Mouse (Mus musculus): ENCODE measurements around the gene Adamtsl3. TPM values are rescaled to one million over a fixed set of nuclear protein-coding genes. Genes with fewer than 3 reads are reported as not detected.

Gene Adamtsl3
- polyA plus RNA-seq, 1 experiment from 2014 or later = 1.2 TPM

- no peak for ATAC-seq (ENCODE audit: extremely low read depth, insufficient number of reproducible peaks, low FRiP score, low TSS enrichment)
- no peaks in the 10 kb centered on the region for H3K27me3 ChIP-seq (replicated peaks)
- no peaks in the 10 kb centered on the region for H3K36me3 ChIP-seq
- H3K9ac ChIP-seq = no peak overlapping the region
- H3K27ac ChIP-seq (replicated peaks) = no peak overlapping the region
- WGBS = 62% methylated on average over 5 of the region's 5 CpGs
- H3K4me1 ChIP-seq = no peaks in the 10 kb centered on the region
- H3K9me3 ChIP-seq = no peaks in the 10 kb centered on the region
- no peak overlapping the region for H3K4me2 ChIP-seq
- H3K4me3 ChIP-seq = no peak overlapping the region
Measured at GRCm38 (mm10) chr7:82502511-82502910, 167.0 kb downstream of the Adamtsl3 start.

DNA sequence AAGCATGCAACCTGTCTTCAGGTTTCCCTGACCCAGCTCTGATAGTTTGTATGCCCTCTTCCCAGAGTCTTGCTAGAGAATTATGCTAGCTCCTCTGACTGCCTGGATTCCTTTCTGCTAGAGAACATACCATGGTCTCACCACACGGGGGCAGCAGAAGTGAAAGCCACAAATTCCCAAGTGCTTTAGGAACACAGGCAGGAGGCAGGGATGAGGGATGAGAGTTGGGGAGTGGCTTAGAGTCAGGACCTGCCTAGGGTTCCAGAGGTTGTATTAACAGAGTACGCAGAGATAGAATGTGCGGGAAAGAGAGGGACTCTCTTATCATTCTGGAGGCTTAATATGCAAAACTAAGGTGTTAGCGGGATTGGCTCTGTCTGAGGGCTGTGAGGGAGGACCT is 168.6 kb downstream of the Adamtsl3 start:
- Histone ChIP-seq H3K27me3 (replicated peaks) (no peaks in the 10 kb centered on the region), H3K9ac (no peak overlapping the region), H3K4me1 (no peaks in the 10 kb centered on the region), H3K4me2 (no peak overlapping the region), H3K9me3 (no peaks in the 10 kb centered on the region), H3K4me3 (no peak overlapping the region), H3K27ac (replicated peaks) (no peak overlapping the region), H3K36me3 (no peaks in the 10 kb centered on the region)
- 18% methylated on average over 4 of the region's 4 CpGs for WGBS
- ATAC-seq (ENCODE audit: extremely low read depth, insufficient number of reproducible peaks, low FRiP score, low TSS enrichment) = no peak

DNA sequence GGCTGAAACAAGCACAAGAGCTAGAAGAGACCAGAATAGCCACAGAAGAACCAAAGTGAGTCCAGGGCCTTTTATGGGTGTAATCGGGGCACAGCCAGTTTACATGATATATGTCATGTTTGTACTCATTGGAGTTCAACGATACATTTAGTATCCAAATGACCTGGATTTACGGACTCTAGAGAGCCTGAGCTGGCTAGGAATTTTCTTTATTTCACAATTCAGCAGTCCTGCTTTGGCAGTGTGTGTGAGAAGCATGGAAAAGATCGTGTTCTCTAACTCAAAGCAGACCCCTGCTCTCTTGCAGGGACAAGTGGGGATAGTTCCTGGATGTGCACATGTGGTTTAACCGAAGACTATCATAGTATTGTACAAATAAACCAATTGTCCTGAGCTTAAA is 195.1 kb downstream of the Adamtsl3 start:
- no peak for ATAC-seq (ENCODE audit: extremely low read depth, insufficient number of reproducible peaks, low FRiP score, low TSS enrichment)
- H3K4me1 ChIP-seq = peaks cover 15% of the 10 kb centered on the region

GRCm38 (mm10) chr7:82531376-82531775 is 195.9 kb downstream of the Adamtsl3 start:
- no peak overlapping the region for H3K4me3 ChIP-seq
- peaks cover 15% of the 10 kb centered on the region for H3K4me1 ChIP-seq
- H3K4me2 ChIP-seq = no peak overlapping the region
- no peak overlapping the region for H3K9ac ChIP-seq
- ATAC-seq (ENCODE audit: extremely low read depth, insufficient number of reproducible peaks, low FRiP score, low TSS enrichment) = no peak
- H3K27me3 ChIP-seq (replicated peaks) = peaks cover 4% of the 10 kb centered on the region; the same call in 1 of the 2 replicates
- no peaks in the 10 kb centered on the region for H3K9me3 ChIP-seq
- 57% methylated on average over 7 of the region's 7 CpGs for WGBS
- no peaks in the 10 kb centered on the region for H3K36me3 ChIP-seq
- H3K27ac ChIP-seq (replicated peaks) = no peak overlapping the region

More for the DNA sequence above, 195.1 kb downstream of the Adamtsl3 start:
- H3K9ac ChIP-seq = no peak overlapping the region
- peaks cover 4% of the 10 kb centered on the region; the same call in 1 of the 2 replicates for H3K27me3 ChIP-seq (replicated peaks)
- WGBS = 74% methylated on average over 5 of the region's 5 CpGs
- H3K4me2 ChIP-seq = no peak overlapping the region
- no peak overlapping the region for H3K4me3 ChIP-seq
- H3K9me3 ChIP-seq = no peaks in the 10 kb centered on the region
- H3K27ac ChIP-seq (replicated peaks) = no peak overlapping the region
- H3K36me3 ChIP-seq = no peaks in the 10 kb centered on the region

- H3K4me3 ChIP-seq = no peak overlapping the region
- peaks cover 4% of the 10 kb centered on the region; the same call in 1 of the 2 replicates for H3K27me3 ChIP-seq (replicated peaks)
- no peak for ATAC-seq (ENCODE audit: extremely low read depth, insufficient number of reproducible peaks, low FRiP score, low TSS enrichment)
- no peaks in the 10 kb centered on the region for H3K36me3 ChIP-seq
- no peak overlapping the region for H3K27ac ChIP-seq (replicated peaks)
- 68% methylated on average over 4 of the region's 4 CpGs for WGBS
- H3K4me1 ChIP-seq = peaks cover 18% of the 10 kb centered on the region
- no peak overlapping the region for H3K4me2 ChIP-seq
- no peak overlapping the region for H3K9ac ChIP-seq
- H3K9me3 ChIP-seq = no peaks in the 10 kb centered on the region
Measured at GRCm38 (mm10) chr7:82533188-82533587, 197.7 kb downstream of the Adamtsl3 start.

DNA sequence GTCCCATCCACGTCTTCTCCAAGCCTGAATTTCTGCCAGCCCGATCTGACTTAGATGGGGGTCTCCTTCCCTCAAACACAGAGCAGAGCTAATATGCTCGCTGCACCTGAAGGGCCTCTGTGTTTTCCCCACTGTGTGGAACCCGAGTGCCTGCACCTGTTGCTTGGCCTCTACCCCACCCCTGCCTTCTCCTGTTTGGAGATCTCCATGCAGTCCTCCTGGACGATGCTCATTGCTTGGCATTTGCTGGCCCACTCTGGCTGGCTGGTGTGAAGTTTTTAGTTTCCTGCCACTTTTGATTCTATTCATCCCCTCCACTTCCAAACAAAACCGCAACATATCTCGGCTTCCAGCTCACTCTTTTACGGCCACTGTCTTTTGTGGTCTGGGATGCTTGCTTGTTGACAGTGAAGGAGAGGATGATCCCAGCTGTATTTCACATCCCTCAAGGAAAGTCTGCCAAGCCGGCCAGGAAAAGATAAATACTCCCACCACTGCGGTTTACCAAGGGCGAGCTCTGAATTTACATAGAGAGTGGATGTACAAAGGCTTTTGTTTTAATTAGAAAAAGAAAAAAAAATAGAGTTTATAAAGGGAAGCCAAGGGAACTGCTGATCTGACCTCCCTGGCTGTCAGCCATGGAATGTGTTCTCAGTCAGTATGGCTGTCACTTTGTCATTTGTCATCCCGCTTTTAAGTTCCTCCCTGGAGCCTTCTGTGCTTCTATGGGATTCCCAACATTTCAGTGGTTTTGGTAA is 198.4 kb downstream of the Adamtsl3 start:
- peak overlapping the region; percentile 34; the same call in 1 of the 2 replicates for H3K27ac ChIP-seq (replicated peaks)
- no peaks in the 10 kb centered on the region for H3K36me3 ChIP-seq
- no peak overlapping the region for H3K4me2 ChIP-seq
- H3K4me3 ChIP-seq = no peak overlapping the region
- H3K4me1 ChIP-seq = peaks cover 20% of the 10 kb centered on the region
- H3K27me3 ChIP-seq (replicated peaks) = peaks cover under 1% of the 10 kb centered on the region; the same call in 1 of the 2 replicates
- ATAC-seq (ENCODE audit: extremely low read depth, insufficient number of reproducible peaks, low FRiP score, low TSS enrichment) = no peak
- H3K9me3 ChIP-seq = no peaks in the 10 kb centered on the region
- H3K9ac ChIP-seq = no peak overlapping the region
- WGBS = 59% methylated on average over 12 of the region's 12 CpGs

GRCm38 (mm10) chr7:82544390-82544919 is 209.0 kb downstream of the Adamtsl3 start:
- Histone ChIP-seq H3K27ac (replicated peaks) (no peak overlapping the region), H3K27me3 (replicated peaks) (no peaks in the 10 kb centered on the region), H3K9me3 (no peaks in the 10 kb centered on the region), H3K9ac (no peak overlapping the region), H3K4me1 (no peaks in the 10 kb centered on the region), H3K4me2 (no peak overlapping the region), H3K36me3 (no peaks in the 10 kb centered on the region), H3K4me3 (no peak overlapping the region)
- WGBS = 71% methylated on average over 6 of the region's 6 CpGs
- ATAC-seq (ENCODE audit: extremely low read depth, insufficient number of reproducible peaks, low FRiP score, low TSS enrichment) = no peak

GRCm38 (mm10) chr7:82552005-82552404 is 216.5 kb downstream of the Adamtsl3 start:
- H3K4me3 ChIP-seq = no peak overlapping the region
- no peak overlapping the region for H3K9ac ChIP-seq
- H3K36me3 ChIP-seq = no peaks in the 10 kb centered on the region
- peaks cover 4% of the 10 kb centered on the region; the same call in 1 of the 2 replicates for H3K4me1 ChIP-seq
- no peak overlapping the region for H3K4me2 ChIP-seq
- no peaks in the 10 kb centered on the region for H3K9me3 ChIP-seq
- ATAC-seq (ENCODE audit: extremely low read depth, insufficient number of reproducible peaks, low FRiP score, low TSS enrichment) = no peak
- WGBS = 67% methylated on average over 1 of the region's 1 CpGs
- no peaks in the 10 kb centered on the region for H3K27me3 ChIP-seq (replicated peaks)
- no peak overlapping the region for H3K27ac ChIP-seq (replicated peaks)

GRCm38 (mm10) chr7:82555803-82556202 is 220.3 kb downstream of the Adamtsl3 start:
- Histone ChIP-seq H3K9ac (no peak overlapping the region), H3K9me3 (0 out of 2 replicates have a peak, but pooled peaks cover 5% of the 10 kb centered on the region), H3K36me3 (no peaks in the 10 kb centered on the region), H3K4me2 (no peak overlapping the region), H3K4me3 (no peak overlapping the region), H3K27me3 (replicated peaks) (no peaks in the 10 kb centered on the region), H3K4me1 (peaks cover 6% of the 10 kb centered on the region; the same call in 1 of the 2 replicates), H3K27ac (replicated peaks) (no peak overlapping the region)
- ATAC-seq (ENCODE audit: extremely low read depth, insufficient number of reproducible peaks, low FRiP score, low TSS enrichment) = no peak
- 72% methylated on average over 5 of the region's 5 CpGs for WGBS

- no peaks in the 10 kb centered on the region for H3K27me3 ChIP-seq (replicated peaks)
- H3K9me3 ChIP-seq = 0 out of 2 replicates have a peak, but pooled peaks cover 5% of the 10 kb centered on the region
- H3K4me2 ChIP-seq = no peak overlapping the region
- no peak overlapping the region for H3K27ac ChIP-seq (replicated peaks)
- no peak for ATAC-seq (ENCODE audit: extremely low read depth, insufficient number of reproducible peaks, low FRiP score, low TSS enrichment)
- no peak overlapping the region for H3K4me3 ChIP-seq
- H3K4me1 ChIP-seq = peaks cover 6% of the 10 kb centered on the region; the same call in 1 of the 2 replicates
- H3K36me3 ChIP-seq = no peaks in the 10 kb centered on the region
- H3K9ac ChIP-seq = no peak overlapping the region
- WGBS = 80% methylated on average over 10 of the region's 10 CpGs
Measured at GRCm38 (mm10) chr7:82556417-82556816, 220.9 kb downstream of the Adamtsl3 start.

DNA sequence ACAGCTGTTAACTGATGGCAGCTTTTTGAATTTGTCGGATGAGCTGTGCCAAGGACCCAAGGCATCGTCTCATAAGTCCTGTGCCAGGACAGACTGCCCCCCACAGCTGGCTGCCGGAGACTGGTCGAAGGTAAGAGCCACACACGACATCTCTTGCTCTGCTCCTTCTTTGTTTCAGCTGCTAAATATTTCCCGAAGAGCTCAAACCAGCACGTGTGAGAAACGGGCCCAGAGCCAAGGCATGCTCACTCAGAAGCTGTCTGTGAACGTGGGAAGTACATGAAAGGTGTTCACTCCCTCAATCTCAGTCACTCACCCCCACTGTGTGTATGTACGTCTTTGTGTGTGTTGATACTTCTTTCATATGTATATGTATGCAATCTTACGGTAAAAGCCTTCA is 221.6 kb downstream of the Adamtsl3 start:
- WGBS = 50% methylated on average over 11 of the region's 11 CpGs
- peaks cover 6% of the 10 kb centered on the region; the same call in 1 of the 2 replicates for H3K4me1 ChIP-seq
- H3K27ac ChIP-seq (replicated peaks) = no peak overlapping the region
- H3K9ac ChIP-seq = no peak overlapping the region
- peak overlapping the region; percentile 42 for H3K4me2 ChIP-seq
- H3K9me3 ChIP-seq = 0 out of 2 replicates have a peak, but pooled peaks cover 5% of the 10 kb centered on the region
- ATAC-seq (ENCODE audit: extremely low read depth, insufficient number of reproducible peaks, low FRiP score, low TSS enrichment) = no peak
- H3K27me3 ChIP-seq (replicated peaks) = no peaks in the 10 kb centered on the region
- no peaks in the 10 kb centered on the region for H3K36me3 ChIP-seq
- no peak overlapping the region for H3K4me3 ChIP-seq

Data from heart, embryonic 13.5 days (tissue).